Mouse (Mus musculus) cerebellum, postnatal 10 days (tissue): ENCODE measurements at regions not wholly inside any gene's neighbourhood (a gene's known extent, or its start where the extent isn't known, plus 50 kb on each side); places are given as distances from the start of the nearest gene placed in this dataset.

ENCODE experiments used
- DNase-seq, 2 experiments: peaks; one replicate each; pipeline ENCODE4 v3.0.0; 2021; ENCODE audit warnings: mixed read lengths in 2 of 2

GRCm38 (mm10) chr3:147181501-147182365, 329.6 kb downstream of the Ttll7 start:
- peak; percentile 61 to 67 for DNase-seq

DNA sequence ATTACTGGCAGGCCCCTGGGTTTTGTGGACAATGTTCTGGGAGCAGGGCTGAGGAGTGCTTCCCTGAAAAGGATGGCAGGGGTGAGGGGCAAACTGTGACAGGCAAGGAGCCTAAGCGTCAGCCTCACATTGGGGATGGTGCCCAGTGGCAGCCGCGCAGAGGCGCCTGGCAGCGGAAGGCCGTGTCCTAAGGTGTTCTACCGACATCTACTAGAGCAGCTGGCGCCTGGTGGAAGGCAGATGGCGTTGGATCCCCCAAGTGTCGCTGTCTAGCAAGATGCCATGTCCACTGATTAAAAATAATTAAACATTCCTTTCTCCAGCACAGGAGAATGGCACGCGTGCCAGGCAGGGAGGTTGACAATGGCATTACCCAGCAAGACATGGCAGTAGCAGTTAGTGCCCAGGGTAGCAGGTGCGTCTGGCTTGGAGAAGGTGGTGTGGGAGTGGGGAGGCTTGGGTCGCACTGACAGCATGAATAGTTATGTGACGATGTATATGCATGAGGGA, 330.3 kb downstream of the Ttll7 start:
- DNase-seq: peak; percentile 90 to 93

- DNase-seq: peak; percentile 19 to 37
Observed at GRCm38 (mm10) chr3:147183656-147184290, 331.6 kb downstream of the Ttll7 start.

DNA sequence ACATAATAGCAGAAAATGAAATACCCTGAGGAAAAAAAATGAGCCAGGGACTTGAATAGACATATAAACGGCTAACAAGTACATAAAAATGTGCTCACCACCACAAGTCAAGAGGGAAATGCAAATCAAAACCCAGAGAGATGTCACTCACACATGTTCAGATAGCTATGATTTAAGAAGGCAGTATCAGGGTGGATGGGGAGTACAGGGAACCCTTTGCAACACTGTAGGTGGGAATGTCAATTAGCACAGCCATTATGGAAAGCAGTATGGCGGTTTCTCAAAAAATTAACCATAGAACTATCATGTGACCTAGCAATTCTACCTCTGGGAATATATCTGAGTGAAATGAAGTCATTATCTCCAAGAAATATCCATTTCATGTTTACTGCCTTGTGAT, 337.6 kb downstream of the Ttll7 start:
- DNase-seq: no peak

DNA sequence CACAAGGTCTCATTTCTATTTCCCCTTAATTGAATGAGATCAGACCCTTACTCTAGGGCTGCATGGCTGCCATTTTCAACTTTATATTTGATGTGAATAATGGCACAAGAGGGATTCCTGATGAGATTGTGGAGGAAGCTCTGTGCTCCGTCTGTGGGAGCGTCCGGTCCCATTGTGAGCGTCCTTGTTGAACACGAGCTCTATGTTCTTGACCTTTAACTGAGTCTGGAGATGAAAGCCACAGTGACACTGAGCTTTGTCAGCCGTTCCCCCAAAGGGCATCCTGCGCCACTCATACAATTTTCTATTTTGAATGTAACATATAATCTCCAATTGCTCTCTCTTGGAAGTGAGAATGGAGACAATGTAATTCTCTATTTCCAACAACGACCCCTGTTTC, 344.5 kb downstream of the Ttll7 start:
- DNase-seq: no peak

GRCm38 (mm10) chr3:147197215-147197614, 345.0 kb downstream of the Ttll7 start:
- peak; percentile 15 to 24 for DNase-seq

GRCm38 (mm10) chr3:147211127-147211940, 359.2 kb downstream of the Ttll7 start:
- no peak for DNase-seq

DNA sequence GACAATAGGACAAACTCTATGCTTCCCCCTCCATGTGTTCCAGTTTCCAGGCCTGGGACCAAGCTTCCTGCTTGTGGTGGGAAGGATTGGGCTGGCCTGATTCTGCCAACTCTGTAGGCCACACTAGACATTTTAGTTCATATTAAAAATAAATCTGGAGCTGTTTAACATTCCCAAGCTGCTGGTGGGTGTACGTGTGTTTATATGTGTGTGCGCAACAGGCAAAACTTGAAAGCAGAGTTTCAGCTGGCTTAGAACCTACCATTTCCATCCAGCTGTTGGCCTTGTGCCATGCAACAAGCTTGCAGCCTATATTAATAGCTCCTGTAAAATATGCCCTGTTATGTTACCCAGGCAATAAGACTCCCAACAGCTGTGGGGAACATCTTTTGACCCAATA, 376.5 kb downstream of the Ttll7 start:
- DNase-seq: peak in 1 of 2 experiments; percentile 9

DNA sequence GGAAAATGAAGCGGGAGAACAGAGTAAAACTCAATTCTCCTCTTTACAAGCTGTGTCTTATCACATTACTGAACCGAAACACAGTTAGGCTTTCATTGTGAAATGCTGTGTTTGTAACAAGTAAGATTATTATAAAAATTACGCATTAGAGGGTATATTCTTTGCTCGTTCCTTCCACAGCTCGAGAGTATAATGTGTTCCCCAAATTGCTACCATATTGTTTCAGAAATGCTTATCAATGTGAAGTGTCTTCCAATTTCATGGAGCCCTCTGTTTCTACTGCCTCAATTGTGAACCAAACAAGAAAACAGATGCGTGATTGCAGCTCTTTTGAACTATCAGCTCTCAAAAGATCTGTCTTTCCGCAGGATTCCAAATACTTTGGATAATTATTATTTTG, 378.4 kb downstream of the Ttll7 start:
- no peak for DNase-seq

DNA sequence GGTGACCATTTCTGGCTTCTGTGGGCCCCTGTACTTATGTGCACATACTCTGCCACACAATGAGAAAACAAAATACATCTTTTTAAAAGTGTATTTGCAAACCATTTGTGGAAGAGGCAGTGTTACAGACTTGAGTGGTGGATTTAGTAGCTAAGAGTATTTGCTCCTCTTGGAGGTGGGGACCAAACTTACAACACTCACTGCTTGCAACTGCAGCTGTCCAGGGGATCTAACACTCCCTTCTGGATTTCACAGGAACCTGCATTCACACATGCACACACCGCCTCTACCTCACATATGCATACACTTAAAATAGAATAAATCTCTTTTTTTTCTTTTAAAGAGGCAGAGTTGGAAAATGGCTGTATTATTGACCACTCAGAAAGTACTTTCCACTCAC, 386.2 kb downstream of the Ttll7 start:
- DNase-seq: no peak

GRCm38 (mm10) chr3:147240651-147241050, 388.5 kb downstream of the Ttll7 start:
- peak; percentile 36 to 40 for DNase-seq

DNA sequence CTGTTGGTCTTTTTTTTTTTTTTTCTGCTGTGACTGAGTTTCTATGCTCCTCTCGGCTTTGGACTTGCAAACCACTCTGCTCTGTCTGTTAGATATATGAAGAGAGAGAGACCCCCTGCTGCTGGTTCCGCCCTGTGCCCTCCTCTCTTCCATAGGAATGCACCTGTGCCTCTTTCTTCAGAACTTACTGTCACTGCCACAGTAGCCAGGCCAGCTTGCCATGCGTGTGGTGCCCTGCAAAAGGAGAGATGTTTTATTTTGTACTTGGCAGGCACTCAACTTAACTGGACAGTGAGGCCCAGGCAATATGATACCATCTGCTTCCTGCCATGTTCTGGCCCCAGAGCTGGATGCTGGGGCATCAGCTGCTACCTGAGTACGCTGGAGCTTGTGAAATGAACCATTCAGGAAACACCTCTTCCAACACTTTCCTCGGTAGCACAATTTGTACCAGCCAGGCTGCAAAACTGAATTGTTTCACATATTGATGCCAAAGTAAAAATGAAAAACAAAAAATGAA, 392.8 kb downstream of the Ttll7 start:
- peak; percentile 53 to 62 for DNase-seq

DNA sequence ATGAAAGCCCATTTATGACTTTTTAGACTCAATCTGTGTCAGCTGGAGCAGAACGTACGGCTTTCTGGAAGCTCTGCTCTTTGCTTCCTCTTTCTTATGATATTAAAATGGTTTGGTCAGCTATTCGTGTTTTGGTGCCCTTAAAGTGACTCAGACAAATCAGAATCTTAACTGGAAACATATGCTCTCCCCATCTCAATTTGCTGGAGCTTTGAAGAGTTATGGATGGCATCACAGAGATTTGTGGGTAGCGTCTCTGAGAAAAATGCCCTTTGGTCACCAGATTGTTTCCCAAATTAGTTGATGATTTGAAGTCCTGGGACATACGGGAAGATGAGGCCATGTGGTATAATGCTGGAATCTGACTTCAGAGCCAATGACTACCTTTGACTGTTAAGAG, 394.0 kb downstream of the Ttll7 start:
- no peak for DNase-seq

- no peak for DNase-seq
Observed at GRCm38 (mm10) chr3:147249466-147249865, 397.3 kb downstream of the Ttll7 start.

GRCm38 (mm10) chr3:147249906-147250305, 397.7 kb downstream of the Ttll7 start:
- no peak for DNase-seq

GRCm38 (mm10) chr3:147252226-147252788, 400.1 kb downstream of the Ttll7 start:
- no peak for DNase-seq

- DNase-seq: no peak
Observed at GRCm38 (mm10) chr3:147252812-147253211, 400.6 kb downstream of the Ttll7 start.

- no peak for DNase-seq
Observed at GRCm38 (mm10) chr3:147254454-147254853, 402.3 kb downstream of the Ttll7 start.

DNA sequence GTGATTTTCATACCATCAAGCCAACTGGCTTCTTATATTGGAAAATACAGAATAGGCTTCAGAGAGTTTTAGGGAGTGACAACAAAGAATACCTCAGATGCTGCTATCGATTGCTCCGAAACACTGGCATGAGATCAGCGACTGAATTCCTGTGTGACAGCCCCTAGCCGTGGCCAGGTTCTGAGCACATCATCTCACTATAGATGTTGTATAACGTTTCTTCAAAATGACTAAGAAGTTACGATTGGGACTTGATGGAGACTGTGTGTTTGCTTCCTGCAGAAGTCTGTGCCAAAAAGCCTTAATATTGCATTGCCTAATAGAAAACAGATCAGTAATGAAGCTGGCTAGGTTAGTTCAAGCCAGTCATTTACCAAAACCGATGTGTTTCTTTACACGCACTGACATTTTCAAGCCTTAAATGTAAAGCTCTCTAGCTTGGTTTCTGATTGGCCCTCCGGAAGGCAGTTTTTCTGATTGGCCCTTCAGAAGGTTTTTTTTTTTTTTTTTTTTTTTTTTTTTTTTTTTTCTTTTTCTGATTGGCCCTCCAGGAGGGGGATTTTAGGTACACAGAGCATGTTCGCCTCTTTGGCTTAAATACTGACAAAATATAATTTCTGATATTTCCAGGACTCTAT, 408.9 kb downstream of the Ttll7 start:
- no peak for DNase-seq

DNA sequence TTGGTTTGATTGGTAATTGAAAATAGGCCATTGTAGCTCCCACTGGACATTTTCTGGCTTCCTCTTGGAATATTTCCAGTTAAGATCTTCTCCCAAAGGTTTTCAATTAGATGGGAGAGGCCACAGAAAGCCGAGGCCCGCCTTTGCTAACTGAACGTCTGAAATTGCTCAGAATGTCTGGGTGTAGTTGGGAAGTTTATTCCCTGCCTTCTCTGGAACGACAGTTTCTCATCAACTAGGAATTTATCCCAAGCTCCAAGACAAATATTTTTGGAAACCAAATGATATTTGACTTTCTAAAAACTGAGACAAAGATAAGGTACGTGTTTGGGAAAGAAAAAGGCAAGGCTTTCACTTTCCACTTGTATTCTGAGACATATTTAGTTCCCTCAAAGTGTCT, 414.4 kb downstream of the Ttll7 start:
- DNase-seq: no peak

DNA sequence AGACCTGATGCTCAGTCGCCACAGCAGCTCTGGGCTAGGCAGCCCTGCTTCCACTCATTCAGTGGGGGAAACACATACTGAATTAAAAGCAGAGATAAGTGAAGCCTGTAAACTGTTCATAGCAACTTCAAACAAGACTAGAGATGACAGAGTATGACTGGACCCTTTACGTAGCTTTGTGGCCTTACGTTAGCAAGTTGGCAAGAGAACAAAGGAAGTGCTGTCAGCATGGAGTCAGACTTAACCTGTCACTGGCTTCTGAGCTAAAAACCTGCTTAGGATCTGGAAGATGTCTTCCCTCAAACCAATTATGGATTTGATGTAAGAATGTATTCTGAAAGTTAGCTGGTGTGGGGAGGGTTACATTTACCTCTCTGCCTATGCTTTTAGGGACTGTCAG, 421.3 kb downstream of the Ttll7 start:
- DNase-seq: no peak

GRCm38 (mm10) chr3:147278602-147279001, 426.4 kb downstream of the Ttll7 start:
- DNase-seq: no peak
